In the genomic region with DNA sequence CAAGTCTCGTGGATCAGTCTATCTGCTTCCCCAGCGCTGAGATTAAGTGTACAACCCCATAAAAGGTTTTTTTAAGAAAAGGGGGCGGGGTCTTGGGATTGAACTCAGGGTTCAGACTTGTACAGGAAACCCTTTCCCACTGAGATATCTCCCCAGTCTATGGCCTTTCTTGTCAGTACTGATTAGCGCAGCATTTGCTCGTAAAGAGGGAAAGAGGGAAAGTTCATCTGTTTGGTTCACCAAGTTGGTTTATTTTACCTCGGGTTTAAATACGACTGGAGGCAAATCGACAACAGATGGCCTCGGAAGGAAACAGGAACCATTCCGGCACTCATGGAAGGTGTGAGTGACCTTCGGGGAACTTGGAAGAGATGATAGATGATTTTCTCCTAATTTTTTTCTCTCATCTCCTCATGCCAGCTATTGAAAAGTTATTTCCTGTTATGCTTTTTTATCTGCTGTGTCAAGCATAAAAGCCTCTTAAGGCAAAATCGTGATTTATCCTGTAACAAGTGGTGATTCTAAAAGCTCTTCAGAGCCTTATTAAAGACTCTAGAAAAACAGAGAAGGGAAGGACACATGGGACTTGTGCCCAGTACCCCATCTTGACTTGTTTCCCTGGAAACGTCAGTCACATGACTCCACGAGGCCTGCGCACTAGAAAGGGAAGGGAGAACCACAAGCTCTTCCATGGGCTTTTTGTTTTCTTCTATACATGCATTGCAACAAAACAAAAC, we compare ENCODE assay signal across 11 mouse cellular contexts.
DNase-seq lines count a peak whose midpoint lies in the region; ATAC-seq lines count a peak whose summit lies in the region.
"Had no signal": no experiment of that assay in that cellular context is flagged by ENCODE, and none has a peak within 500 bp of the region (broad histone marks: within the 10 kb centered on the region; RNA-seq: fewer than 3 reads in every experiment).

No protein-coding gene starts in this region.

- no peak overlapping the region for H3K9ac ChIP-seq in kidney, embryonic 15.5 days
- H3K9ac ChIP-seq in forebrain, embryonic 12.5 days, result no peak overlapping the region
- H3K9ac ChIP-seq: liver, embryonic 14.5 days had no signal

- no peak overlapping the region; the same call in 1 of the 2 replicates for H3K27ac ChIP-seq in kidney, embryonic 15.5 days
- no peak overlapping the region for H3K27ac ChIP-seq in forebrain, embryonic 12.5 days
- H3K27ac ChIP-seq: liver, embryonic 14.5 days had no signal

- no peak for DNase-seq in kidney, adult 18-20 months
- DNase-seq in cerebellum, postnatal 10 days, result peak; percentile 40 to 48
- DNase-seq in embryo, embryonic 10.5 days (ENCODE audit: low spot score), result peak; percentile 70
- DNase-seq in kidney, postnatal 14 days, result peak; percentile 15
- no peak for DNase-seq in right cerebral cortex, postnatal 25 days
- DNase-seq: heart, postnatal 36 days; thymus, postnatal 25 days had no signal

- ATAC-seq in kidney, embryonic 15.5 days (replicated peaks; ENCODE audit: low FRiP score), result no peak
- ATAC-seq in forebrain, embryonic 12.5 days (ENCODE audit: low FRiP score), result no peak
- ATAC-seq: midbrain, embryonic 16.5 days had no signal

- no peaks in the 10 kb centered on the region for H3K36me3 ChIP-seq in kidney, embryonic 15.5 days
- no peaks in the 10 kb centered on the region for H3K36me3 ChIP-seq in forebrain, embryonic 12.5 days (replicated peaks)

- no peak overlapping the region for H3K4me3 ChIP-seq in kidney, embryonic 15.5 days (replicated peaks)
- no peak overlapping the region for H3K4me3 ChIP-seq in forebrain, embryonic 12.5 days (replicated peaks)

- 39% methylated on average over 15 of the region's 15 CpGs for WGBS in kidney, embryonic 15.5 days
- 77% methylated on average over 15 of the region's 15 CpGs for WGBS in forebrain, embryonic 12.5 days

- no peaks in the 10 kb centered on the region for H3K4me1 ChIP-seq in kidney, embryonic 15.5 days
- H3K4me1 ChIP-seq in forebrain, embryonic 12.5 days, result peaks cover 3% of the 10 kb centered on the region

- no peaks in the 10 kb centered on the region for H3K9me3 ChIP-seq in kidney, embryonic 15.5 days (replicated peaks)
- H3K9me3 ChIP-seq in forebrain, embryonic 12.5 days, result no peaks in the 10 kb centered on the region

- no peaks in the 10 kb centered on the region for H3K27me3 ChIP-seq in kidney, embryonic 15.5 days
- no peaks in the 10 kb centered on the region for H3K27me3 ChIP-seq in forebrain, embryonic 12.5 days

- peak overlapping the region; percentile 13; the same call in 1 of the 2 replicates for H3K4me2 ChIP-seq in kidney, embryonic 15.5 days
- no peak overlapping the region for H3K4me2 ChIP-seq in forebrain, embryonic 12.5 days

Comparison
In these comparisons a context has a peak if more than half of its experiments do, and no peak if none do; other contexts are left out.
1. DNase-seq: peak in cerebellum, postnatal 10 days (2 of 2), embryo, embryonic 10.5 days (single experiment) and kidney, postnatal 14 days (single experiment); none in kidney, adult 18-20 months (single experiment) and right cerebral cortex, postnatal 25 days (single experiment).